Mouse (Mus musculus): ENCODE results near the gene Zfp574. TPM values are rescaled to one million over a fixed set of nuclear protein-coding genes. Genes with fewer than 3 reads are reported as not detected.

The Zfp574 gene
- polyA plus RNA-seq, 1 experiment: 65.0 TPM

GRCm38 (mm10) chr7:25087972-25088371 lies 15.6 kb downstream of the Zfp574 start:
- Histone ChIP-seq H3K36me3 (ENCODE audit: control insufficient read depth, insufficient read depth, low read length) (peaks cover 6% of the 10 kb centered on the region), H3K4me1 (replicated peaks; ENCODE audit: control insufficient read depth, insufficient read depth, low read length) (peaks cover 19% of the 10 kb centered on the region), H3K4me3 (ENCODE audit: control insufficient read depth, insufficient read depth, low read length) (no peak overlapping the region), H3K27me3 (ENCODE audit: control insufficient read depth, insufficient read depth, low read length) (no peaks in the 10 kb centered on the region), H3K27ac (ENCODE audit: control insufficient read depth, insufficient read depth, low read length) (no peak overlapping the region)
- no peak for DNase-seq
- 9% methylated on average over 5 of the region's 5 CpGs for WGBS
- TF ChIP-seq POLR2A (IDR thresholded peaks at IDR 0.05; ENCODE audit: control insufficient read depth, extremely low read depth, insufficient read depth, low read length, poor library complexity): no peak
- TF ChIP-seq CTCF (IDR thresholded peaks at IDR 0.05; ENCODE audit: borderline replicate concordance, control insufficient read depth, extremely low read depth, insufficient read depth, low read length, poor library complexity): no peak

GRCm38 (mm10) chr7:25088531-25088930 lies 16.2 kb downstream of the Zfp574 start:
- no peak for DNase-seq
- WGBS: 14% methylated on average over 10 of the region's 10 CpGs
- Histone ChIP-seq H3K27me3 (ENCODE audit: control insufficient read depth, insufficient read depth, low read length) (no peaks in the 10 kb centered on the region), H3K4me1 (replicated peaks; ENCODE audit: control insufficient read depth, insufficient read depth, low read length) (peaks cover 19% of the 10 kb centered on the region), H3K27ac (ENCODE audit: control insufficient read depth, insufficient read depth, low read length) (no peak overlapping the region), H3K36me3 (ENCODE audit: control insufficient read depth, insufficient read depth, low read length) (peaks cover under 1% of the 10 kb centered on the region; the same call in 1 of the 2 replicates), H3K4me3 (ENCODE audit: control insufficient read depth, insufficient read depth, low read length) (no peak overlapping the region)
- TF ChIP-seq CTCF (IDR thresholded peaks at IDR 0.05; ENCODE audit: borderline replicate concordance, control insufficient read depth, extremely low read depth, insufficient read depth, low read length, poor library complexity) (no peak), POLR2A (IDR thresholded peaks at IDR 0.05; ENCODE audit: control insufficient read depth, extremely low read depth, insufficient read depth, low read length, poor library complexity) (no peak)

GRCm38 (mm10) chr7:25088968-25089367 lies 16.6 kb downstream of the Zfp574 start:
- Histone ChIP-seq H3K27me3 (ENCODE audit: control insufficient read depth, insufficient read depth, low read length) (no peaks in the 10 kb centered on the region), H3K4me3 (ENCODE audit: control insufficient read depth, insufficient read depth, low read length) (no peak overlapping the region), H3K36me3 (ENCODE audit: control insufficient read depth, insufficient read depth, low read length) (no peaks in the 10 kb centered on the region), H3K4me1 (replicated peaks; ENCODE audit: control insufficient read depth, insufficient read depth, low read length) (peaks cover 19% of the 10 kb centered on the region), H3K27ac (ENCODE audit: control insufficient read depth, insufficient read depth, low read length) (no peak overlapping the region)
- no peak for DNase-seq
- TF ChIP-seq POLR2A (IDR thresholded peaks at IDR 0.05; ENCODE audit: control insufficient read depth, extremely low read depth, insufficient read depth, low read length, poor library complexity) (no peak), CTCF (IDR thresholded peaks at IDR 0.05; ENCODE audit: borderline replicate concordance, control insufficient read depth, extremely low read depth, insufficient read depth, low read length, poor library complexity) (no peak)
- WGBS: 5% methylated on average over 11 of the region's 11 CpGs

- Histone ChIP-seq H3K4me1 (replicated peaks; ENCODE audit: control insufficient read depth, insufficient read depth, low read length) (peaks cover 19% of the 10 kb centered on the region), H3K36me3 (ENCODE audit: control insufficient read depth, insufficient read depth, low read length) (no peaks in the 10 kb centered on the region), H3K27ac (ENCODE audit: control insufficient read depth, insufficient read depth, low read length) (no peak overlapping the region), H3K4me3 (ENCODE audit: control insufficient read depth, insufficient read depth, low read length) (no peak overlapping the region), H3K27me3 (ENCODE audit: control insufficient read depth, insufficient read depth, low read length) (no peaks in the 10 kb centered on the region)
- DNase-seq: no peak
- TF ChIP-seq CTCF (IDR thresholded peaks at IDR 0.05; ENCODE audit: borderline replicate concordance, control insufficient read depth, extremely low read depth, insufficient read depth, low read length, poor library complexity) (no peak), POLR2A (IDR thresholded peaks at IDR 0.05; ENCODE audit: control insufficient read depth, extremely low read depth, insufficient read depth, low read length, poor library complexity) (no peak)
- WGBS: 89% methylated on average over 10 of the region's 10 CpGs
Observed at GRCm38 (mm10) chr7:25089875-25090274, 17.5 kb downstream of the Zfp574 start.

- DNase-seq: no peak
- Histone ChIP-seq H3K4me3 (ENCODE audit: control insufficient read depth, insufficient read depth, low read length) (no peak overlapping the region), H3K27ac (ENCODE audit: control insufficient read depth, insufficient read depth, low read length) (no peak overlapping the region), H3K36me3 (ENCODE audit: control insufficient read depth, insufficient read depth, low read length) (no peaks in the 10 kb centered on the region), H3K4me1 (replicated peaks; ENCODE audit: control insufficient read depth, insufficient read depth, low read length) (no peaks in the 10 kb centered on the region), H3K27me3 (ENCODE audit: control insufficient read depth, insufficient read depth, low read length) (no peaks in the 10 kb centered on the region)
- 97% methylated on average over 3 of the region's 3 CpGs for whole genome bisulfite sequencing
- TF ChIP-seq CTCF (IDR thresholded peaks at IDR 0.05; ENCODE audit: borderline replicate concordance, control insufficient read depth, extremely low read depth, insufficient read depth, low read length, poor library complexity) (no peak), POLR2A (IDR thresholded peaks at IDR 0.05; ENCODE audit: control insufficient read depth, extremely low read depth, insufficient read depth, low read length, poor library complexity) (no peak)
Observed at GRCm38 (mm10) chr7:25098169-25098568, 25.8 kb downstream of the Zfp574 start.

GRCm38 (mm10) chr7:25099581-25099980 lies 27.2 kb downstream of the Zfp574 start:
- DNase-seq: no peak
- 82% methylated on average over 4 of the region's 4 CpGs for WGBS
- no peak overlapping the region for H3K27ac ChIP-seq (ENCODE audit: control insufficient read depth, insufficient read depth, low read length)
- H3K4me3 ChIP-seq (ENCODE audit: control insufficient read depth, insufficient read depth, low read length): no peak overlapping the region
- TF ChIP-seq POLR2A (IDR thresholded peaks at IDR 0.05; ENCODE audit: control insufficient read depth, extremely low read depth, insufficient read depth, low read length, poor library complexity) (no peak), CTCF (IDR thresholded peaks at IDR 0.05; ENCODE audit: borderline replicate concordance, control insufficient read depth, extremely low read depth, insufficient read depth, low read length, poor library complexity) (no peak)
- no peaks in the 10 kb centered on the region for H3K36me3 ChIP-seq (ENCODE audit: control insufficient read depth, insufficient read depth, low read length)
- no peaks in the 10 kb centered on the region for H3K4me1 ChIP-seq (replicated peaks; ENCODE audit: control insufficient read depth, insufficient read depth, low read length)
- H3K27me3 ChIP-seq (ENCODE audit: control insufficient read depth, insufficient read depth, low read length): no peaks in the 10 kb centered on the region

Measured in thymus, adult 2 months (tissue).